Mouse (Mus musculus) lung, embryonic 14.5 days (tissue): ENCODE results near the gene Mylk. TPM values are rescaled to one million over a fixed set of nuclear protein-coding genes. Genes with fewer than 3 reads are reported as not detected.

Experiments
- ATAC-seq: fragments of 200-750 bp; cut with Nextera tagmentation; 2 replicates; pipeline ENCODE4 v1.8.0; 2017; ENCODE audit warnings: mild to moderate bottlenecking, moderate TSS enrichment, moderate library complexity; ENCODE audit not compliant: insufficient read depth
- DNase-seq: peaks from one replicate; pipeline ENCODE4 v3.0.0-alpha.2; 2015
- H3K27ac ChIP-seq: fragments of 300-500 bp; sonication (generic); 2 replicates; pipeline ENCODE4 v1.5.1; 2014; ENCODE audit warnings: low read depth, mild to moderate bottlenecking, moderate library complexity
- H3K27me3 ChIP-seq: fragments of 300-500 bp; sonication (generic); 2 replicates; pipeline ENCODE4 v1.6.1; 2014; ENCODE audit warnings: low read length, control low read depth; ENCODE audit not compliant: insufficient read depth
- H3K36me3 ChIP-seq: fragments of 300-500 bp; sonication (generic); 2 replicates; pipeline ENCODE4 v1.6.1; 2014; ENCODE audit warnings: control low read depth; ENCODE audit not compliant: insufficient read depth
- H3K4me1 ChIP-seq: fragments of 300-500 bp; sonication (generic); 2 replicates; pipeline ENCODE4 v1.6.1; 2014; ENCODE audit warnings: antibody characterized with exemption, control low read depth; ENCODE audit not compliant: insufficient read depth
- H3K4me2 ChIP-seq: fragments of 300-500 bp; sonication (generic); 2 replicates; pipeline ENCODE4 v1.6.1; 2014; ENCODE audit warnings: mild to moderate bottlenecking
- H3K4me3 ChIP-seq: fragments of 300-500 bp; sonication (generic); 2 replicates; pipeline ENCODE4 v1.5.1; 2014; ENCODE audit warnings: low read depth, low read length
- H3K9ac ChIP-seq: fragments of 300-500 bp; sonication (generic); 2 replicates; pipeline ENCODE4 v1.6.1; 2014
- H3K9me3 ChIP-seq: fragments of 300-500 bp; sonication (generic); 2 replicates; pipeline ENCODE4 v1.6.1; 2016; ENCODE audit warnings: low read depth, low read length, control low read depth
- CTCF ChIP-seq: IDR thresholded peaks from 2 replicates; pipeline ENCODE4 v1.5.1; 2016; ENCODE audit warnings: antibody characterized with exemption, low read depth
- WGBS: fragments of 180-500 bp; shearing (Covaris S2); extraction: QIAGEN DNeasy Blood & Tissue Kit; methylation state at CpG from one replicate; pipeline ENCODE4 v1.1.7; 2014; 5-methylcytosine and 5-hydroxymethylcytosine counted together
- polyA plus RNA-seq: library from polyadenylated mRNA; unstranded; fragments of >200 nt; fragmentation: Nextera tagmentation; extraction: Ambion mirVana; gene quantifications from 2 replicates; pipeline ENCODE4 v1.2.1, GENCODE M21; 2014

Gene Mylk
- polyA plus RNA-seq, 1 experiment from 2014 or later = 122 TPM

DNA sequence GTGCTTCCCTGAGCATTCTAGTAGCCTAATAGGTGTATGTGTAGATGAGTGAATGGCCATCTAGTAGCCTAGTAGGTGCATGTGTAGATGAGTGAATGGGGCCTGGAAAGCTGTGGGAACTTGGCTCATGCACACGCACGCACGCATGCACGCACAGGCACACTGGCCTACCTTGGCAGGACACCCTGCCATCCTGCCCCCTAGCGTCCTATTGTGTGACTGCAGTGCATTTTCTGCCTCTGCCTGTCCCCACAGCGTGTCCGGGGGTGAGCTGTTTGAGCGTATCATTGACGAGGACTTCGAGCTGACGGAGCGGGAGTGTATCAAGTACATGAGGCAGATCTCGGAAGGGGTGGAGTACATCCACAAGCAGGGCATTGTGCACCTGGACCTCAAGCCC, 231.6 kb downstream of the Mylk start:
- 82% methylated on average over 13 of the region's 13 CpGs for WGBS
- Histone ChIP-seq H3K4me2 (no peak overlapping the region), H3K9me3 (no peaks in the 10 kb centered on the region), H3K4me3 (no peak overlapping the region), H3K27me3 (no peaks in the 10 kb centered on the region), H3K4me1 (no peaks in the 10 kb centered on the region), H3K27ac (no peak overlapping the region), H3K9ac (no peak overlapping the region), H3K36me3 (peaks cover 81% of the 10 kb centered on the region)
- peak; percentile 72 for TF ChIP-seq CTCF
- DNase-seq = peak; percentile 52
- no peak for ATAC-seq

DNA sequence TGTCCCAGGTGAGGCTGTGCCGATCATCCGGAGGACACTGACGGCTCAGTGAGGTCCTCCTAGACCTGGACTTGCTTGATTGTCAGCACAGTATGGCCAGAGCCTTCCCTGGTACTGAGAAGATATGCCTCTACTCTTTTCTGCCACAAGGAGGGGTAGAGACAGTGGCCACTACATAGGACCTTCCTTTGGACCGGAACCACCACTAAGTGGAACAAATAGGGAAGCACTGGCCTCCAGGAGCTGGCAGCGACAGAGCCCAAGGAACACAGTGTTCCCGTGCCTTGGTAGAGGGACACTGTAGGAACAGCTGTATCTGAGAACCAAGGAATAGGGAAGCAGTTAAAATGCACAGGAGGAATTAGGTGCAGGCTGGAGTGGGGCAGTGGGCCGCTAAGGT, 233.0 kb downstream of the Mylk start:
- 91% methylated on average over 7 of the region's 7 CpGs for WGBS
- H3K4me2 ChIP-seq = no peak overlapping the region
- TF ChIP-seq CTCF = no peak
- no peaks in the 10 kb centered on the region for H3K9me3 ChIP-seq
- DNase-seq = no peak
- no peak overlapping the region for H3K9ac ChIP-seq
- no peak overlapping the region for H3K27ac ChIP-seq
- peaks cover 80% of the 10 kb centered on the region for H3K36me3 ChIP-seq
- H3K4me1 ChIP-seq = no peaks in the 10 kb centered on the region
- no peaks in the 10 kb centered on the region for H3K27me3 ChIP-seq
- no peak overlapping the region for H3K4me3 ChIP-seq
- ATAC-seq = no peak

DNA sequence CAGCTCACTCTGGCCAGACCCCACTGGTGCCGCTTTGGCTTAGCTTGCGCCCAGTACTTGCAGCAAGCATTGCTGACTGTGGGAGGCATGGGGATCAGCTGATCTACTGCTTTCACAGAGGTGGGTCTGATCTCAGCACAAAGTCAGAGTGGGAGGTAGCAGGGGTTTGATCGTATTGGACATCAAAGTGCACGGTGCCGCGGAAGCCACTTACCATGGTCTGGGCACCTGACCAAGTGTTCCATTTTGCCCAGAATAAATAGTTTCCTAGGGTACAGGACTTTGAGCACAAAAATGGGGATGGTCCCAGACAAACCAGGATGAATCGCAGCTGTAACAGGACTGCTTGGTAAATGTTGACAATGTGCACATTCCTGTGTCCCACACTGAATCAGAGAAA, 236.0 kb downstream of the Mylk start:
- H3K9me3 ChIP-seq = no peaks in the 10 kb centered on the region
- TF ChIP-seq CTCF = no peak
- H3K9ac ChIP-seq = no peak overlapping the region
- DNase-seq = no peak
- no peak overlapping the region for H3K4me2 ChIP-seq
- 66% methylated on average over 7 of the region's 7 CpGs for WGBS
- no peaks in the 10 kb centered on the region for H3K27me3 ChIP-seq
- no peak for ATAC-seq
- H3K4me1 ChIP-seq = 0 out of 2 replicates have a peak, but pooled peaks cover 4% of the 10 kb centered on the region
- no peak overlapping the region for H3K27ac ChIP-seq
- peaks cover 75% of the 10 kb centered on the region for H3K36me3 ChIP-seq
- no peak overlapping the region for H3K4me3 ChIP-seq

DNA sequence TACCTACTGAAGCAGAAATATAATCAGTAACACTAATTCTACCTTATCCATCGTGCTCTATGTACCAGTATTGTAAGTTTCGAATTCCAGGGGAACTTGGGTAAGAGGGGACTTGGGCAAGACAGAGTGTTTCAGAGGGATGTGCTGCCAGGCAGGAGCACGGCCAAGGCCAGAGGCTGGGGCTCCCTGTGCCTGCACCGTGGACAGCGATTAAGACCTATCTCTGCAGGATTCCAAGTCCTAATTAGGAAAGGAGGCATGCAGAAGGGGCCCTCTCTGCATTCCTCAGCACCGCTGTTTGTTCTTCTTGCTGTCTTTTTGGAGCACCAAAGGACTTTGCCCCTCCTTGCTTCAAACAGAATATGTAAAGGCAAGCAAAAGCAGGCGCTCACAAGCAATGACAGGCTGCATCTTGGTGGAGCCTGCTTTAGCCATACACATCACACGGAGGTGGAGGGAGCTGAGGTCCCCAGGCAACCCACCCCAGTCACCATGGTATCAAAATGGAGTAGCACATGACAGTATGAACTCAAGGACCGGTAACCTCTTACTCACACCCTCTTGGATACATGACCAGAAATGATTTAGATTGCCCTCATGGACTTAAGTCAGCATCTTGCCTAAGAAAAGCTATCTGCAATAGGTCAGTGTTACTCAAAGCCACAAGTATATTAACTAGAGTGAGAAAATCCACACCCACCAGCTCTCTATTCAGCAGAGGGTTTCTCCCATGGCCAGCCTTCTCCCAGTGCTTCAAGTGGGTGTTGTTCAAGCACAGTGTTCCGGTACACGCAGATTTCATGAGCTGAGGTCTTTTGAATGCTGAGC, 239.4 kb downstream of the Mylk start:
- 34% methylated on average over 11 of the region's 11 CpGs for WGBS
- peaks cover 77% of the 10 kb centered on the region for H3K36me3 ChIP-seq
- peak; percentile 42; the same call in 1 of the 2 replicates for ATAC-seq
- H3K4me1 ChIP-seq = 0 out of 2 replicates have a peak, but pooled peaks cover 4% of the 10 kb centered on the region
- no peak overlapping the region; the same call in 1 of the 2 replicates for H3K27ac ChIP-seq
- no peak overlapping the region for H3K9ac ChIP-seq
- H3K4me3 ChIP-seq = no peak overlapping the region
- no peak overlapping the region for H3K4me2 ChIP-seq
- TF ChIP-seq CTCF = no peak
- H3K9me3 ChIP-seq = no peaks in the 10 kb centered on the region
- no peaks in the 10 kb centered on the region for H3K27me3 ChIP-seq
- DNase-seq = no peak

DNA sequence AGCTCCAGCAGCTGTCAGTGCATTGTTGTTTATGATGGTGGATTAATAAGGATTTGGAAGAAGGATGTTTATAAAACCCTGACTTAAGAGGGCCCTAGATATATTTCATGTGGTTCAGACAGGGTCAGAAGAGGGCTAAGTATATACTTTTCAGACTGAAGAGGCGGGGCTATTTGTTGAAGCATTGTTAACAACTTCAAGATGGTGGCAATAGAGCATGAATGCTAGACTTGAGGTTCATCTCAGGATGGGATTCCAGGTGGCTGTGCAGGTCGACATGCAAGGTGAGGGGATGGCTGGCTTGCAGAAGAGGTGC, 240.0 kb downstream of the Mylk start:
- Histone ChIP-seq H3K4me2 (no peak overlapping the region), H3K9me3 (no peaks in the 10 kb centered on the region), H3K9ac (no peak overlapping the region), H3K27me3 (no peaks in the 10 kb centered on the region), H3K4me1 (0 out of 2 replicates have a peak, but pooled peaks cover 4% of the 10 kb centered on the region), H3K27ac (no peak overlapping the region), H3K36me3 (peaks cover 75% of the 10 kb centered on the region), H3K4me3 (no peak overlapping the region)
- no peak for DNase-seq
- WGBS = 62% methylated on average over 2 of the region's 2 CpGs
- no peak for ATAC-seq
- no peak for TF ChIP-seq CTCF

DNA sequence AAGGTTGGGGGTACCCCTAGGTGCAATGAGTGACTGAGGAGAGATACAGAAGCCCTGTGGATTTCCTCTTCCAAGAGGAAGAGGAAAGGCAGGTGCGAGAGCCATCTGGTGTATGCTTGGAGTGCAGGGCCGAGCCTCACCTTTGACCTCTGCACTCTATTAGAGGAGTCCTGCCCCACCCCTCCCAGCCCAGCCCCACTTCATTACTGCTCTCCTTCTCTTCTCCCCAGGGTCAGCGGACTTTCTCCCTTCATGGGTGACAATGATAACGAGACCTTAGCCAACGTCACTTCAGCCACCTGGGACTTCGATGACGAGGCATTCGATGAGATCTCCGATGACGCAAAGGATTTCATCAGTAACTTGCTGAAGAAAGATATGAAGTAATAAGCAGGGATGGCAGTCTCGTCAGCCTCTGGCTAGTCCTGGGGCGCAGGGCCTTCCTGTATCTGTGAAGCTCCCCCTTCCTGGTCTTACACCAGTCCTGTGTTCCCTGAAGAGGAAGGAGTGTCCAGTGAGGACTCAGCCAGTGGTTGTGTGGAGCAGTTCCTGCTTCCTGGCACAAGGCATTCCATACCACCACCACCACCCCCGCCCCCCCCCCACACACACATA, 241.3 kb downstream of the Mylk start:
- DNase-seq (no peak), ATAC-seq (no peak)
- Histone ChIP-seq H3K4me3 (no peak overlapping the region), H3K9ac (no peak overlapping the region), H3K4me1 (0 out of 2 replicates have a peak, but pooled peaks cover 4% of the 10 kb centered on the region), H3K36me3 (peaks cover 76% of the 10 kb centered on the region), H3K27ac (no peak overlapping the region), H3K9me3 (no peaks in the 10 kb centered on the region), H3K4me2 (no peak overlapping the region), H3K27me3 (no peaks in the 10 kb centered on the region)
- TF ChIP-seq CTCF = no peak
- WGBS = 87% methylated on average over 13 of the region's 13 CpGs

DNA sequence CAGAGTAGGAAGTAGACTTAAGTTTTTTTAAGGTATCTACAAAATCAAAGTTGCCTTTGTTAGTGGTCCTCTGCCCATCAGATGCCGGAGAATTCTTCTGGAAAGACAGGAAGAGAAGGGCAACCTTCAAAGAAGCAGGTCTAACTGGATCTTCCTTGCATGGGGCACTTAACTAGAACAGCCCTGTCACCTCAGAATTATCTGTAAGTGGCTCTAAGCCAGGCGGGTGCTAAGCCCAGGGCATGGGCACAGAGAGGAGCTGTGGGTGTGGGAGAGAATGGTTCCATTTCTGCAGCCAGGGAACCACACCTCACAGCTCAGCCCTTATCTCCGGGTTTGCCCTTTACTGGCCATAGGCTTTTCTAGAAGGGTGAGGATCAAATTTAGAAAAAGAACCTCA, 246.4 kb downstream of the Mylk start:
- no peak for DNase-seq

More for the DNA sequence above, 246.4 kb downstream of the Mylk start:
- 67% methylated on average over 3 of the region's 3 CpGs for WGBS
- no peak overlapping the region for H3K4me2 ChIP-seq
- no peak for TF ChIP-seq CTCF
- H3K4me1 ChIP-seq = peaks cover 6% of the 10 kb centered on the region
- no peak overlapping the region for H3K9ac ChIP-seq
- ATAC-seq = no peak
- no peak overlapping the region for H3K4me3 ChIP-seq
- no peaks in the 10 kb centered on the region for H3K9me3 ChIP-seq
- no peak overlapping the region for H3K27ac ChIP-seq
- H3K27me3 ChIP-seq = no peaks in the 10 kb centered on the region
- H3K36me3 ChIP-seq = peaks cover 54% of the 10 kb centered on the region
